Mouse (Mus musculus) intestine, embryonic 16.5 days (tissue): ENCODE data around the gene Rac1. TPM values are rescaled to one million over a fixed set of nuclear protein-coding genes. Genes with fewer than 3 reads are reported as not detected.

Experiments
- ATAC-seq: fragments of 200-750 bp; cut with Nextera tagmentation; 2 replicates; pipeline ENCODE4 v1.8.0; 2017; ENCODE audit warnings: moderate TSS enrichment, moderate library complexity
- H3K27ac ChIP-seq: fragments of 300-500 bp; sonication (generic); 2 replicates; pipeline ENCODE4 v1.5.1; 2014; ENCODE audit warnings: mild to moderate bottlenecking, low read length
- H3K27me3 ChIP-seq: fragments of 300-500 bp; sonication (generic); replicated peaks from 2 replicates; pipeline ENCODE4 v1.6.1; 2014; ENCODE audit warnings: low read length, control low read depth, mixed read lengths; ENCODE audit not compliant: control insufficient read depth, insufficient read depth
- H3K36me3 ChIP-seq: fragments of 300-500 bp; sonication (generic); 2 replicates; pipeline ENCODE4 v1.6.1; 2014; ENCODE audit warnings: low read length, control low read depth; ENCODE audit not compliant: control insufficient read depth, insufficient read depth
- H3K4me1 ChIP-seq: fragments of 300-500 bp; sonication (generic); 2 replicates; pipeline ENCODE4 v1.6.1; 2014; ENCODE audit warnings: low read length, control low read depth, mixed read lengths; ENCODE audit not compliant: control insufficient read depth, insufficient read depth
- H3K4me2 ChIP-seq: fragments of 300-500 bp; sonication (generic); 2 replicates; pipeline ENCODE4 v1.6.1; 2014; ENCODE audit warnings: low read depth, low read length, control low read depth
- H3K4me3 ChIP-seq: fragments of 300-500 bp; sonication (generic); 2 replicates; pipeline ENCODE4 v1.5.1; 2014; ENCODE audit warnings: mild to moderate bottlenecking, low read length
- H3K9ac ChIP-seq: fragments of 300-500 bp; sonication (generic); 2 replicates; pipeline ENCODE4 v1.6.1; 2014; ENCODE audit warnings: low read depth, low read length
- H3K9me3 ChIP-seq: fragments of 300-500 bp; sonication (generic); 2 replicates; pipeline ENCODE4 v1.6.1; 2016; ENCODE audit warnings: low read length, control low read depth; ENCODE audit not compliant: control insufficient read depth
- WGBS: fragments of 180-500 bp; shearing (Covaris S2); extraction: QIAGEN DNeasy Blood & Tissue Kit; methylation state at CpG from one replicate; pipeline ENCODE4 v1.1.7; 2014; 5-methylcytosine and 5-hydroxymethylcytosine counted together
- polyA plus RNA-seq: library from polyadenylated mRNA; unstranded; fragments of >200 nt; fragmentation: Nextera tagmentation; extraction: Ambion mirVana; gene quantifications from 2 replicates; pipeline ENCODE4 v1.2.1, GENCODE M21; 2015

The Rac1 gene
- polyA plus RNA-seq, 1 experiment from 2014 or later, result 52.6 TPM

DNA sequence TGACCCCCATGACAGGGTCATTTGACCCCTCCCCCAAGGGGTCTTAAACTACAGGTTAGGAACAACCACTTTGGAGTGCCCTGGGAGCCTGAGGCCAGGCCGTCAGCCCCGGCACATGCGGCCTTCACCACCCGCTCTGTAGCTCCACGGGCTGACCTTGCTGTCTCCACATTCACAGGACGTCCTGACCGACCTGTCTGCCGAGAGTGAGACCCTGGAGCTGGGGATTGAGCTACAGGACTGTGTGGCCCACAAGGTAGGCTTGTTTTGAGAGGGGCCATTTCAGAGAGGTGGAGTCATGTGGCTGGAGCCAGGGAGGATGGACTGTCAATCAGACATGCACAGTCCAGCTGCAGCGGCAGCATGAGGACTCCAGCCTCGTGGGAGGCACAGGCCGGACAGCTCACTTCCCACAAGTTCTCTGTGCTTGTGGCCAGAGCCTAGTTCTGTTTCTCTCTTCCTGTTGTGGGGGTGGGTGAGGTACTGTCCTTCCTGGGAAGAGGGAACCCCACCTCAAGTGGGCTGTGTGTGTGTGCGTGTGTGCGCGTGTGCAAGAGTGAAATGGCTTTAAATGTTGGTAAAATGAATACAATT, 38.0 kb downstream of the Rac1 start:
- Histone ChIP-seq H3K9me3 (no peaks in the 10 kb centered on the region), H3K9ac (no peak overlapping the region), H3K4me1 (no peaks in the 10 kb centered on the region), H3K4me3 (no peak overlapping the region), H3K27me3 (no peaks in the 10 kb centered on the region), H3K4me2 (no peak overlapping the region), H3K36me3 (no peaks in the 10 kb centered on the region), H3K27ac (no peak overlapping the region)
- 84% methylated on average over 14 of the region's 14 CpGs for WGBS
- no peak for ATAC-seq

DNA sequence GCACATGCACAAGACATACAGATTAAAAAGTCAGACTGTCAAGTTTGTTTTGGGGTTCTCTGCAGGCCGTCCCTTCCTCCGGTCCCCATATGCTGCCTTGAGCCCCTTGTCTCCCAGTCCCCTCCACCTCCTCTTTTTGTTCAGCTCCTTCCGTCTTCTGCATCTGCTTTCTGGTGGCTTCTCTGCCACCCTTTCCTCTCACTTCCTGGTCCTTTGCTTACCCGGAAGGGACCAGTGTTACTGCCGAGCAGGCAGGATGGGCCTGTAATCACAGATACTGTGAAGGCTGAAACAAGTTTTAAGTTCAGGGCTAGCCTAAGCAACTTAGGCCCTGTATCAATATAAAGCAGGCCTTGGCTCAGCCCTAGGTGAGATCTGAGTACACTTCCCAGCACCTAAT, 39.8 kb downstream of the Rac1 start:
- ATAC-seq, result no peak
- 84% methylated on average over 5 of the region's 5 CpGs for WGBS
- H3K27ac ChIP-seq, result no peak overlapping the region
- no peaks in the 10 kb centered on the region for H3K4me1 ChIP-seq
- peaks cover 4% of the 10 kb centered on the region; the same call in 1 of the 2 replicates for H3K36me3 ChIP-seq
- no peaks in the 10 kb centered on the region for H3K27me3 ChIP-seq
- H3K4me3 ChIP-seq, result no peak overlapping the region
- H3K4me2 ChIP-seq, result no peak overlapping the region
- no peak overlapping the region for H3K9ac ChIP-seq
- no peaks in the 10 kb centered on the region for H3K9me3 ChIP-seq

GRCm38 (mm10) chr5:143487193-143487592, 40.6 kb downstream of the Rac1 start:
- H3K4me3 ChIP-seq, result no peak overlapping the region
- no peak overlapping the region for H3K4me2 ChIP-seq
- 90% methylated on average over 10 of the region's 10 CpGs for WGBS
- H3K36me3 ChIP-seq, result peaks cover 4% of the 10 kb centered on the region; the same call in 1 of the 2 replicates
- H3K4me1 ChIP-seq, result no peaks in the 10 kb centered on the region
- H3K27ac ChIP-seq, result no peak overlapping the region
- H3K9ac ChIP-seq, result no peak overlapping the region
- H3K9me3 ChIP-seq, result no peaks in the 10 kb centered on the region
- ATAC-seq, result no peak
- no peaks in the 10 kb centered on the region for H3K27me3 ChIP-seq

GRCm38 (mm10) chr5:143484955-143485354, 42.9 kb downstream of the Rac1 start:
- ATAC-seq, result no peak
- Histone ChIP-seq H3K27me3 (no peaks in the 10 kb centered on the region), H3K4me3 (no peak overlapping the region), H3K27ac (no peak overlapping the region), H3K4me2 (no peak overlapping the region), H3K36me3 (peaks cover 4% of the 10 kb centered on the region; the same call in 1 of the 2 replicates), H3K4me1 (no peaks in the 10 kb centered on the region), H3K9me3 (no peaks in the 10 kb centered on the region), H3K9ac (no peak overlapping the region)
- 91% methylated on average over 5 of the region's 5 CpGs for WGBS

DNA sequence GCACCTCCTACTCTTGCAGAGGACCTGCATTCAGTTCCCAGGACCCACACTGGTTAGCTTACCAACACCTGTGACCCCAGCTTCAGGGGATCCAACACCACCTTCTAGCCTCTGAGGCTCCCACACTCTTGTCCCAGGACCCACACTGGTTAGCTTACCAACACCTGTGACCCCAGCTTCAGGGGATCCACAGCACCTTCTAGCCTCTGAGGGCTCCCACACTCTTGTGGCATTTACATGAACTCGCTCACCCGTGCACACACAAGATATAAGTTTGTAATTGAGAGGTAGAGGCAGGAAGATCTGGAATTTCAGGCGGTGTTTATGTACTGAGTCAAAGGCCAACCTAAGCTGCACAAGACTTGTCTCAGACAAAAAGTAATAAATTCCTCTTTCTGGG, 49.9 kb downstream of the Rac1 start:
- no peaks in the 10 kb centered on the region for H3K4me1 ChIP-seq
- no peak overlapping the region for H3K4me3 ChIP-seq
- no peak for ATAC-seq
- H3K27me3 ChIP-seq, result no peaks in the 10 kb centered on the region
- H3K9me3 ChIP-seq, result no peaks in the 10 kb centered on the region
- no peak overlapping the region for H3K9ac ChIP-seq
- WGBS, result 79% methylated on average over 3 of the region's 3 CpGs
- H3K36me3 ChIP-seq, result peaks cover 16% of the 10 kb centered on the region
- no peak overlapping the region for H3K27ac ChIP-seq
- H3K4me2 ChIP-seq, result no peak overlapping the region

- H3K27me3 ChIP-seq, result no peaks in the 10 kb centered on the region
- no peaks in the 10 kb centered on the region for H3K9me3 ChIP-seq
- H3K4me2 ChIP-seq, result no peak overlapping the region
- peaks cover 17% of the 10 kb centered on the region for H3K36me3 ChIP-seq
- H3K9ac ChIP-seq, result no peak overlapping the region
- no peaks in the 10 kb centered on the region for H3K4me1 ChIP-seq
- WGBS, result 97% methylated on average over 6 of the region's 6 CpGs
- H3K4me3 ChIP-seq, result no peak overlapping the region
- ATAC-seq, result no peak
- H3K27ac ChIP-seq, result no peak overlapping the region
Measured at GRCm38 (mm10) chr5:143476013-143476412, 51.8 kb downstream of the Rac1 start.

DNA sequence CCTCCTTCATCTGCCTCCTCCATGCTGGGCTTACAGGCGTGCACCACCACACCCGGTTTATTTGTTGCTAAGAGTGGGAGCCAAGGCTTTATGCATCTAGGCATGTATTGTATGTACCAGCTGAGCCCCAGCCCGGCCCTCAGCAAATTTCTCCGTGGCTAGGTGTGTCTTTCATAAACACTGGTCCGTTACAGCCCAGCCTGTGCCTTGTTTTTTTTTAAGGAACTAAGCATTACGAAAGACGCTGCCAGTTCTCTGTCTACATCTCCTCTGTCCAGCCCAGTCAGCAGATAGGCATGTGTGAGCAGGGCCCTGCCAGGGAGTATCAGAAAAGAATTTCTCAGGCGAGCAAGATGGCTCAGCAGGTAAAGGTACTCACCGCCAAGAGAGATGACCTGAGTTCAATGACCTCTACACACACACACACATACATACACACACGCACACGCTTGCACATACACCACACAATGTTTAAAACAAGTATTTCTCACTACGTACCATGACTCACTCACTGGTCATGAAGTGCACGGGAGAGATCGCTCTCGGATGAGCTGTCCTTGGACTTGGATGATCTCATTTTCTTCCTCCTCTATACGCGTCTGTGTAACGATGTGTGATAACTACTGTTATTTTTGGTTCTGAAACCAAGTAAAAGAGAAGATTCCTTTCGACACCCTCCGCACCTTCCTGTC, 52.5 kb downstream of the Rac1 start:
- Histone ChIP-seq H3K4me3 (no peak overlapping the region), H3K9me3 (no peaks in the 10 kb centered on the region), H3K36me3 (peaks cover 17% of the 10 kb centered on the region), H3K4me2 (no peak overlapping the region), H3K27me3 (no peaks in the 10 kb centered on the region), H3K4me1 (no peaks in the 10 kb centered on the region), H3K9ac (no peak overlapping the region), H3K27ac (no peak overlapping the region)
- 87% methylated on average over 20 of the region's 20 CpGs for WGBS
- no peak for ATAC-seq

- WGBS, result 84% methylated on average over 9 of the region's 9 CpGs
- Histone ChIP-seq H3K4me1 (no peaks in the 10 kb centered on the region), H3K4me2 (no peak overlapping the region), H3K4me3 (no peak overlapping the region), H3K9me3 (no peaks in the 10 kb centered on the region), H3K27ac (no peak overlapping the region), H3K9ac (no peak overlapping the region), H3K36me3 (peaks cover 15% of the 10 kb centered on the region), H3K27me3 (no peaks in the 10 kb centered on the region)
- no peak for ATAC-seq
Measured at GRCm38 (mm10) chr5:143471953-143472618, 55.8 kb downstream of the Rac1 start.

DNA sequence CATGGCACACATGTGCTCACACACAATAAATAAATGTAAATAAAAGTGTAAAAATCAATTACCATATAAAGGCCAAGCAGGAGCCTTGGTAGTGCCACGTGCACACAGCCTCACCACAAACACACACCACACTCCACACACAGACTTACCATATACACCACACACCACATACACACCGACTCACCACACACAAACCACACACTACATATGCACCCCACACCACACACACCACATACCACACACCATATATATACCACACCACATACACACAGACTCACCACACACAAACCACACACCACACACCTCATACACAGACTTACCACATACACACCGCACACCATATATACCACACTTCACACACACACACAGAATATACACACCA, 56.7 kb downstream of the Rac1 start:
- H3K9ac ChIP-seq, result no peak overlapping the region
- WGBS, result 89% methylated on average over 3 of the region's 3 CpGs
- H3K36me3 ChIP-seq, result peaks cover 15% of the 10 kb centered on the region
- H3K27me3 ChIP-seq, result no peaks in the 10 kb centered on the region
- H3K4me3 ChIP-seq, result no peak overlapping the region
- H3K4me1 ChIP-seq, result 0 out of 2 replicates have a peak, but pooled peaks cover 5% of the 10 kb centered on the region
- ATAC-seq, result no peak
- H3K27ac ChIP-seq, result no peak overlapping the region
- no peak overlapping the region for H3K4me2 ChIP-seq
- no peaks in the 10 kb centered on the region for H3K9me3 ChIP-seq
